8 mouse cellular contexts compared by ENCODE assay signal in the genomic region with DNA sequence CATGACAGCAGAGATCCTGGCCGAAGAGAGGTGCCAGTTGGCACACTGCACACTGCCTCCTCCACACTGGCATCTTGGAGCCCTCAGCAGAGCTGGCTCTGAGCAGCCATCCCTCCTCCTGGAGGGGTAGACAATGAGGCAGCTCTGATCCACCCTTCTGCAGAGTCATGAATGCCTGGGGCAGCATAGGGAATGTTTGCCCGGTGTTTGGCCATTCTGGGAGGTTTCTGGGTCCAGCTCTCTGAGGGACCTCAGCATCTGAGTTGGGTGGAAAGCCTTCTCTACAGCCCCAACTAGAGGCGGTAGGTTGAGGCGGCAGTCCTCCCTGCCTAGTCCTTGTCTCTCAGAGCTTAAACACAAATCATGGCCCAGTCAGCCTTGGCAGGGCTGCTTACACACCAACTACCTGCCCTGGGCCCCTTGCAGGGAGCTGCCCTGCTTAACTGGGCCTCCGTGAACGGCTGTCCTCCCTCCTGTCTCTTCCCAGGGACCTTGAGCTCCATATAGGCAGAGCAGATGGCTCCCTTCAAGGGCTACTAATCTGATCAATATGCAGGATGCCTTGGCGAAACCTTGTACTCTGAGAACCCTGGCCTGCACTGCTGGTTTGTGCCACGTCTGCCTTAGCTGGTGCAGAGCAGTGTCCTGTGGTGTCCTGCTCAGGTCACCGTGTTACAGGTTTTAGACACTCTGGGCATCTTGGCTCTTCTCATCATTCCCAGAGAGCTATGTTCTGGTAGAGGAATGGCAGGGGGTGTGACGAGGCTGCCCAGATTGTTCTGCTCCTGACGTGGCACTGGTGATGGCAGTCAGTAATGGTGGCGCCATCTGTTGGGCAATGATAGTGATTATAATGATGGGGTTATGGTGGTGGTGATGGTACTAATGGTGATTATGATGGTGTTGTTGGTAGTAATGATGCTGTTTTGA. TPM values are rescaled to one million over a fixed set of nuclear protein-coding genes. Genes with fewer than 3 reads are reported as not detected.
DNase-seq lines count a peak whose midpoint lies in the region; ATAC-seq and TF ChIP-seq lines count a peak whose summit lies in the region.

No protein-coding gene starts in this region.

- H3K27me3 ChIP-seq in forebrain, postnatal 0 days (ENCODE audit: insufficient read depth, low read length) = no peaks in the 10 kb centered on the region

- ATAC-seq in forebrain, postnatal 0 days = peak; percentile 88

- H3K4me2 ChIP-seq in forebrain, postnatal 0 days (ENCODE audit: low read depth) = no peak overlapping the region

- TF ChIP-seq CTCF in forebrain, postnatal 0 days (IDR thresholded peaks at IDR 0.05; ENCODE audit: low read depth) = peak; percentile 57

- H3K4me1 ChIP-seq in forebrain, postnatal 0 days (ENCODE audit: insufficient read depth) = peaks cover 5% of the 10 kb centered on the region; the same call in 1 of the 2 replicates

- H3K9ac ChIP-seq in forebrain, postnatal 0 days = no peak overlapping the region

- WGBS in forebrain, postnatal 0 days = 51% methylated on average over 12 of the region's 12 CpGs

- no peaks in the 10 kb centered on the region for H3K36me3 ChIP-seq in forebrain, postnatal 0 days (ENCODE audit: insufficient read depth)

- no peak overlapping the region for H3K27ac ChIP-seq in forebrain, postnatal 0 days (ENCODE audit: low read depth, low read length)

- H3K9me3 ChIP-seq in forebrain, postnatal 0 days (ENCODE audit: low read length) = no peaks in the 10 kb centered on the region

- DNase-seq in kidney, postnatal 10 days = peak; percentile 45
- DNase-seq in kidney, adult 8-10 months = no peak
- DNase-seq in 416B (ENCODE audit: low read depth) = peak; percentile 46
- peak; percentile 56 for DNase-seq in Muller cell, postnatal 12 days (ENCODE audit: inconsistent ontology term)
- peak; percentile 61 for DNase-seq in forebrain, postnatal 0 days
- peak; percentile 42 for DNase-seq in testis, postnatal 14 days (ENCODE audit: low spot score)
- DNase-seq in frontal cortex, postnatal 25 days (ENCODE audit: low spot score in 2 of 2) = no peak
- no peak for DNase-seq in left cerebral cortex, adult 11 months (ENCODE audit: low spot score)

- H3K4me3 ChIP-seq in forebrain, postnatal 0 days (ENCODE audit: low read depth, low read length) = no peak overlapping the region

RNA-seq across cellular contexts. Expression of gene Fbxw11, which starts 50.3 kb away (rescaled TPM):
- 147 and 161 TPM in 2 replicates for total RNA-seq in forebrain, postnatal 0 days (2014; rRNA removed)
- polyA plus RNA-seq in forebrain, postnatal 0 days (2015; fragmentation: Nextera tagmentation; extraction: Ambion mirVana) = 85.9 and 110 TPM in 2 replicates

RNA-seq across cellular contexts. Expression of gene Stk10, which starts 59.1 kb away (rescaled TPM):
- 2.0 and 2.3 TPM in 2 replicates for total RNA-seq in forebrain, postnatal 0 days (2014; rRNA removed)
- polyA plus RNA-seq in forebrain, postnatal 0 days (2015; fragmentation: Nextera tagmentation; extraction: Ambion mirVana) = 0.90 and 0.97 TPM in 2 replicates

Comparison
In these comparisons a context has a peak if more than half of its experiments do, and no peak if none do; other contexts are left out.
1. DNase-seq: peak in kidney, postnatal 10 days (single experiment), 416B (single experiment), Muller cell, postnatal 12 days (single experiment), forebrain, postnatal 0 days (single experiment) and testis, postnatal 14 days (single experiment); none in kidney, adult 8-10 months (0 of 2), frontal cortex, postnatal 25 days (0 of 2) and left cerebral cortex, adult 11 months (single experiment).